Mouse (Mus musculus) heart, embryonic 12.5 days (tissue): ENCODE data around the gene Ebpl. TPM values are rescaled to one million over a fixed set of nuclear protein-coding genes. Genes with fewer than 3 reads are reported as not detected.
"Not testable (repeated sequence)": the region's sequence is repeated elsewhere in the genome, so short reads cannot be mapped to it uniquely, and the experiment has no call there.

Source experiments
- ATAC-seq: fragments of 200-750 bp; cut with Nextera tagmentation; 2 replicates; pipeline ENCODE4 v1.8.0; 2017; ENCODE audit warnings: moderate TSS enrichment, moderate library complexity; ENCODE audit not compliant: insufficient number of reproducible peaks, low FRiP score
- H3K27ac ChIP-seq: fragments of 300-500 bp; sonication (generic); 2 replicates; pipeline ENCODE4 v1.5.1; 2016; ENCODE audit warnings: mild to moderate bottlenecking, moderate library complexity; ENCODE audit not compliant: poor library complexity, severe bottlenecking
- H3K27me3 ChIP-seq: fragments of 300-500 bp; sonication (generic); replicated peaks from 2 replicates; pipeline ENCODE4 v1.6.1; 2016; ENCODE audit warnings: mild to moderate bottlenecking, moderate library complexity
- H3K36me3 ChIP-seq: fragments of 300-500 bp; sonication (generic); 2 replicates; pipeline ENCODE4 v1.6.1; 2016; ENCODE audit warnings: mild to moderate bottlenecking, moderate library complexity
- H3K4me1 ChIP-seq: fragments of 300-500 bp; sonication (generic); replicated peaks from 2 replicates; pipeline ENCODE4 v1.6.1; 2016; ENCODE audit warnings: mild to moderate bottlenecking
- H3K4me2 ChIP-seq: fragments of 300-500 bp; sonication (generic); 2 replicates; pipeline ENCODE4 v1.6.1; 2016; ENCODE audit warnings: mild to moderate bottlenecking, moderate library complexity
- H3K4me3 ChIP-seq: fragments of 300-500 bp; sonication (generic); 2 replicates; pipeline ENCODE4 v1.5.1; 2016; ENCODE audit warnings: mild to moderate bottlenecking
- H3K9ac ChIP-seq: fragments of 300-500 bp; sonication (generic); 2 replicates; pipeline ENCODE4 v1.6.1; 2016; ENCODE audit warnings: mild to moderate bottlenecking, moderate library complexity
- H3K9me3 ChIP-seq: fragments of 300-500 bp; sonication (generic); replicated peaks from 2 replicates; pipeline ENCODE4 v1.6.1; 2016; ENCODE audit warnings: mild to moderate bottlenecking, moderate library complexity
- WGBS: fragments of 180-500 bp; shearing (Covaris S2); methylation state at CpG from one replicate; pipeline ENCODE4 v1.1.7; 2016; 5-methylcytosine and 5-hydroxymethylcytosine counted together
- polyA plus RNA-seq: library from polyadenylated mRNA; unstranded; fragments of >200 nt; fragmentation: Nextera tagmentation; extraction: Ambion mirVana; gene quantifications from 2 replicates; pipeline ENCODE4 v1.2.1, GENCODE M21; 2016

Gene Ebpl
- polyA plus RNA-seq, 1 experiment from 2014 or later = 6.1 TPM

DNA sequence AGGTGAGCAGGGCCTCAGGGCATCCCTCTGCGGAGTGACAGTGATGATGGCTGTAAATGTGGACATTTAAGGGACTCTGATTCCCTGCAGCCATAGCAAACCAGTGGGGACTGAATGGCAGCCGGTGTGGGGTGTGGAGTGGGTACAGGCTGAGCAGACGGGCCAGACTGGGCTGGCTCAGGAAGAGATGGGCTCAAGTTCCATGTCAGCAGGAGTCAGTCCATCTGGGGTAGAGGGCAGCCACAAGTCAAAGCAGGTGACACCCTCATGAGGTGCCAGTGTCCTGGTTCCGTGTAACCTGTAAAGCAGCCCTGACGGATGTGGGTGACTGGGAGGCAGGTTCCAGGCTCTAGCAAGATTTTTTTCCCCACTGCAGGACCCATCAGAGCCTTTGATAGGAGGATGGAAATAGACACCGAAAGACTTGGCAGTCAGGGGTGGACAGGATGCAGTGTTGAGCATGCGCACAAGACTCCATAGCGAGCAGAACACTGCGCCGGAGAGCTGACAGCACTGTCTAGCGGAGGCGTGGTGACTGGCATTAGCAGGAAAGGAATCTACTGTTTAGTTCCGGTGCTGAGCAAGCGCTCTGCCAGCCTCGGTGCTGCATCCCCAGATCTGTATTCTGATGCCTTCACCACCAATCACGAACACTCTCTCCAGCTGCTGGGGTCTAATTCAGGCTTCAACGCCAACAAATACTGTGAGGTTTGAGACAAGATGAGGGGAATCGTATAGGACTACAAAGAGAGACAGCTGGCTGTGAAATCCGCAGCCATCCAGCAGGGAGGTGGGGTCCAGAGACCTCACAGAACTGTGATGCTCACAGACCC is 32.4 kb downstream of the Ebpl start:
- Histone ChIP-seq H3K27me3 (no peaks in the 10 kb centered on the region), H3K4me1 (peaks cover 10% of the 10 kb centered on the region), H3K4me3 (peak overlapping the region; percentile 17), H3K9ac (no peak overlapping the region), H3K9me3 (peaks cover 5% of the 10 kb centered on the region; the same call in 1 of the 2 replicates), H3K36me3 (no peaks in the 10 kb centered on the region), H3K4me2 (peak overlapping the region; percentile 59), H3K27ac (no peak overlapping the region)
- 31% methylated on average over 19 of the region's 19 CpGs for WGBS
- ATAC-seq = peak; percentile 61

DNA sequence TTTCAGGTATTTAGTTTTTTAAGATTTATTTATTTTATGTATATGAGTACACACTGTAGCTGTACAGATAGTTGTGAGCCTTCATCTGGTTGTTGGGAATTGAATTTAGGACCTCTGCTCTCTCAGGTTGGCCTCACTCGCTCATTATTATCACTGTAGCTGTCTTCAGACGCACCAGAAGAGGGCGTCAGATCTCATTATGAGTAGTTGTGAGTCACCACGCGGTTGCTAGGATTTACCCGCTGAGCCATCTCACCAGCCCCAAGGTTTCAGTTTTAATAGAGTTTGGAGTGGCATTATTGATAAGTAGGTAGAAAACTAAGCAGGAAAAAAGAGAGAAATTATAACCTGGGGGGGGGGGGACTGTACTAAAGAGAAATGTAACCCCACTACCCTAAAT is 33.2 kb downstream of the Ebpl start:
- WGBS = 21% methylated on average over 6 of the region's 6 CpGs
- not testable (repeated sequence) for ATAC-seq
- peaks cover 10% of the 10 kb centered on the region for H3K9me3 ChIP-seq

DNA sequence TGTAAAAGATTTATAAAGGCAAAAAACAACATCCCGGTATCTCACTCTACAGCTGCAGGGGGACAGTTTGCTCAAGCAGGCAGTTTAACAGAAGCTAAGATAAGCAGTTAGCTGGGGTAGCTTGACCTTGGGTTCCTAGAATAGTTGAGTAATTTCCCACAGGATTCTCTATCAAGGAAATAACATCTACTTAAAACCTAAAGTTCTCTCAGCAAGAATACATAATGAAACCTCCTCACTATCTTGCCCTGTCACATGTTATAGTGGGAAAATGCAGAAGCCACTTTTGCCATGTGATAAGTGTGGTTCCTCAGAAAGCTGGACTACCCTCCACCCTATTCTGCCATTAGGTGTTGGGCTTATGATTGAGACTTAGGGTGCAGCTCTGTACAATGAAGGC is 37.5 kb downstream of the Ebpl start:
- no peaks in the 10 kb centered on the region for H3K27me3 ChIP-seq
- 0 out of 2 replicates have a peak, but pooled peaks cover 3% of the 10 kb centered on the region for H3K4me1 ChIP-seq
- H3K4me2 ChIP-seq = no peak overlapping the region
- WGBS = 90% methylated on average over 1 of the region's 1 CpGs
- no peaks in the 10 kb centered on the region for H3K36me3 ChIP-seq
- ATAC-seq = no peak
- H3K9ac ChIP-seq = no peak overlapping the region
- peaks cover 10% of the 10 kb centered on the region for H3K9me3 ChIP-seq
- H3K27ac ChIP-seq = no peak overlapping the region
- H3K4me3 ChIP-seq = no peak overlapping the region

More for the DNA sequence above, 33.2 kb downstream of the Ebpl start:
- not testable (repeated sequence) for H3K4me2 ChIP-seq, H3K36me3 ChIP-seq, H3K27me3 ChIP-seq, H3K27ac ChIP-seq, H3K9ac ChIP-seq, H3K4me1 ChIP-seq, H3K4me3 ChIP-seq

DNA sequence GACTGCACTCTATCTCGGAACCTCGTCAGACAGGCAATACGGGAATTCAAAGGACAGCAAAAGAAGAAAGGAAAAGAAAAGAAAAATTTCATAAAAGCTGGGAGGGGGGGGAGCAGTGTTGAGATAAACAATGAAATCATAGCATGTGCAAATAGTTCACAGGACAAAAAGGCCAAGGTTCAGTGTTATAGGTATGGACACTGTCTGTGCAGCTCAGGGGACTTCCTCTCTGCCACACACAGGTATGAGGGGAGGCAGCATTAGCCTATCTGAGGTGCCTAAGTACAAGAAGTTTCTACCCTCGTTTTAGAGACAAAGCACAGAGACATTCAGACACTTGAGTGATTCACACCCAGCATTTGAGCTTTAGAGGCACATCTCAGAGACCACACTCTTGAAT is 39.0 kb downstream of the Ebpl start:
- 74% methylated on average over 4 of the region's 4 CpGs for WGBS

DNA sequence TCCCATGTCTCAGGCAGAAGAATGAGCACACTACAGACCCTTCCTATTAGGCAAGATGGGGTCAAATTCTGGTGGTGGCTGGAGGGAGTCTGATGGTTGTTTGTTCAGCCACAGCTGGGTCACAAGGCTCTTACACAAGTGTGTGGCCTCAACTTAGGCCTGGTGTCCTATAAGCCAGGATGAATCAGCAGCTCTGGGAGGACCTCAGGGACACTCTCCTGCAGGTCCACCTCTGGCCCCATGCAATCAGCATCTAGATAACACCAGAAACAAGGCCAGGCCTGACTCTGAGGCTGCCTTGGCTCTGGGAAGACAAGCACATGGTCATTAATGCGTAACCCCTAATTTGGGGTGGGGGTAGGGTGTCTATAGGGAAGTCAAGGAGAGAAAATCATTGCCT is 39.5 kb downstream of the Ebpl start:
- no peaks in the 10 kb centered on the region for H3K27me3 ChIP-seq
- H3K4me1 ChIP-seq = no peaks in the 10 kb centered on the region
- no peak overlapping the region for H3K4me3 ChIP-seq
- ATAC-seq = no peak
- no peaks in the 10 kb centered on the region for H3K36me3 ChIP-seq
- 87% methylated on average over 1 of the region's 1 CpGs for WGBS
- no peak overlapping the region for H3K4me2 ChIP-seq
- peaks cover 10% of the 10 kb centered on the region for H3K9me3 ChIP-seq
- no peak overlapping the region for H3K9ac ChIP-seq
- no peak overlapping the region for H3K27ac ChIP-seq

More for the DNA sequence above, 39.0 kb downstream of the Ebpl start:
- ATAC-seq = no peak
- H3K9me3 ChIP-seq = peaks cover 10% of the 10 kb centered on the region
- H3K9ac ChIP-seq = no peak overlapping the region
- no peak overlapping the region for H3K4me2 ChIP-seq
- no peaks in the 10 kb centered on the region for H3K4me1 ChIP-seq
- H3K27me3 ChIP-seq = no peaks in the 10 kb centered on the region
- no peak overlapping the region for H3K27ac ChIP-seq
- H3K36me3 ChIP-seq = no peaks in the 10 kb centered on the region
- H3K4me3 ChIP-seq = no peak overlapping the region

DNA sequence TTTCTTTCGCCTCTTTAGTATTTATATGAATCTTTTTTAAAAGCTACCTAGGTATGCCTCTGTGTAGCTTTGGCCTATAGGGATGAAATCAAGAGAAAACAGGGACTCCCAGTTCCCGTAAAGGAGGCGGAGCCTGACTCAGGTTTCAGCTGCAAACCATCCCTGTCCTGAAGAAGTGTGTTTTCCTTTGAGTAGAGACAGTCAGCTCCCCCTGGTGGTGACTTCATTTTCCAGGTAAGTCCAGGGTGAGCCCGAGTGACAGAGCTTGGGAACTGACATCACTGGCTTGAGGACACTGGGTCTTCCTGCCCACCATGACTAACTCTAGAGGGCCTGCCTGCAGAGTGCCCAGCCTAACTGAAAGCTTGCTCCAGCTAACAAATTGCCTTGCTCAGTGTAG is 43.4 kb downstream of the Ebpl start:
- Histone ChIP-seq H3K9ac (no peak overlapping the region), H3K27ac (no peak overlapping the region), H3K4me2 (no peak overlapping the region), H3K4me3 (no peak overlapping the region), H3K4me1 (no peaks in the 10 kb centered on the region), H3K9me3 (no peaks in the 10 kb centered on the region), H3K36me3 (no peaks in the 10 kb centered on the region), H3K27me3 (no peaks in the 10 kb centered on the region)
- no peak; the same call in 1 of the 2 replicates for ATAC-seq
- 34% methylated on average over 4 of the region's 4 CpGs for WGBS

DNA sequence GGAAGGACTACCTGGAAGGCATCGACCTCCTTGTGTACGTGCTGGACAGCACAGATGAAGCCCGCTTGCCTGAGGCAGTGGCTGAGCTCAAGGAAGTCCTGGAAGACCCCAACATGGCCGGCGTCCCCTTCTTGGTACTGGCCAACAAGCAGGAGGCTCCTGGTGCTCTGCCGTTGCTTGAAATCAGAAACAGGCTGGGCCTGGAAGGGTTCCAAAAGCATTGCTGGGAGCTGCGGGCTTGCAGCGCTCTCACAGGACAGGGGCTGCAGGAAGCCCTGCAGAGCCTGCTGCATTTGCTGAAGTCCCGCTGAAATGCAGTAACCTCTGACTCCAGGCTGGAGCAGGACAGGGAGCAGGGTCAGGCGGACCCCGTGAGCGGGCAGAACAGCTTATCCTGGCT is 49.3 kb downstream of the Ebpl start:
- Histone ChIP-seq H3K4me2 (no peak overlapping the region), H3K4me3 (no peak overlapping the region), H3K4me1 (peaks cover 18% of the 10 kb centered on the region), H3K27ac (no peak overlapping the region), H3K36me3 (no peaks in the 10 kb centered on the region), H3K9me3 (no peaks in the 10 kb centered on the region), H3K27me3 (no peaks in the 10 kb centered on the region), H3K9ac (no peak overlapping the region)
- 53% methylated on average over 12 of the region's 12 CpGs for WGBS
- ATAC-seq = no peak

DNA sequence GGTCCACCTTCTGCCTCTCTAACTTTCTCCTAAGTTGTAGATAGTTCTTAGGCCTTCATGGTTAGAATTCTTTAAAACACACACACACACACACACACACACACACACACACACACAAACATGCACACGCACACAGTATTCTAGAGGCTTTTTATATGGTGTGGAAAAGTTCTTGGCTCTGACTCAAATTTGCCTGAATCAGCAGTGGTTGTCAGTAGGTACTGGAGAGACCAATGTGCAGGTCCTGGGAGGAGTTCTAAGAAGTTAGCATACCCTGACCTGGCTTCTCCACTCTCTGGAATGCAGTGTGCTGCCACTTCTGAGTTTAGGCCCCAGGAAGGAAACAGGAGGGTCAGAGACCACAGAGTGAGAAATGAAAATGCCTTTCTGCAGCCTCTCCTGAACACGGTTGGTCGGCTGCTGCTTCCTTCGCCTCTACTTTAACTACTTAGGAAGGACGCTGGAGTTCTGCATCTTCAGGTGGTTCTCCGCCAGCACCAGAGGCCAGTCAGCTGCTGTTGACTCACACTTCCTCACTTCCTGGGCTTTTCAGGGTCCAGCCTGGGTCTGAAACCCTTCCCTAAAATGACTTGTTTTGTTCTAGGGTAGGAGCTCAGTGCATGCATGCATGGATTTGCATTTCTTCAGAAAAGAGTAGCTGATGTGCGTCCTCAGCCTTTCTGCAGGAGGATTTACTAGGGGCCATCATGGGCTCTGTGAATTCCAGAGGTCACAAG is 50.0 kb downstream of the Ebpl start:
- ATAC-seq = no peak
- H3K27ac ChIP-seq = peak overlapping the region; percentile 24; the same call in 1 of the 2 replicates
- H3K9ac ChIP-seq = no peak overlapping the region
- H3K4me3 ChIP-seq = no peak overlapping the region
- no peaks in the 10 kb centered on the region for H3K9me3 ChIP-seq
- no peak overlapping the region for H3K4me2 ChIP-seq
- H3K36me3 ChIP-seq = no peaks in the 10 kb centered on the region
- WGBS = 52% methylated on average over 7 of the region's 7 CpGs
- H3K27me3 ChIP-seq = no peaks in the 10 kb centered on the region
- H3K4me1 ChIP-seq = peaks cover 18% of the 10 kb centered on the region

DNA sequence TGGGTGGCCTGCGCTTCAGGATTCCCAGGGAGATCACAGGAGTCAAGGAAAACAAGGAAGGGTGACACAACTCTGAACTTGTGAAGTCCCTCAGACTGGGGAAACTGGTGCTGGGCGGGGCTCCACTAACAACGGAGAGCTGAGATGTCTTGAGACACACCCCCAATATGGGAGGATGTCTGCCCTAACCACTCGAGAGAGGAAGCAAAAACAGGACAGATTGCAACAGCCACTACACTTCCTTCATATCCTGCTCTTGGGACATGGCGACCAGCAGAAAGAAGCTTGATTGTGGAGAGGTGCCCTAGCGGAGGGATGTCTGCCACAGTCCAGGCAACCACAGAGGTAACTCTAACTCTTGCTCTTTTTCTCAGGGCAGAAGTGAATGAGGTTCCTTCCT is 50.6 kb downstream of the Ebpl start, which contains the start of gene Arl11:
Gene Arl11, plus strand, starts transcription at position 161 of the 400 bp plus-strand sequence.
- Histone ChIP-seq H3K36me3 (no peaks in the 10 kb centered on the region), H3K4me2 (no peak within 1 kb of the TSS), H3K27me3 (no peaks in the 10 kb centered on the region), H3K27ac (peak within 1 kb of the TSS; percentile 24; the same call in 1 of the 2 replicates), H3K9ac (no peak within 1 kb of the TSS), H3K4me1 (peaks cover 18% of the 10 kb centered on the region), H3K9me3 (no peaks in the 10 kb centered on the region), H3K4me3 (no peak within 1 kb of the TSS)
- no peak for ATAC-seq
- WGBS = 54% methylated on average over 6 of the region's 6 CpGs

DNA sequence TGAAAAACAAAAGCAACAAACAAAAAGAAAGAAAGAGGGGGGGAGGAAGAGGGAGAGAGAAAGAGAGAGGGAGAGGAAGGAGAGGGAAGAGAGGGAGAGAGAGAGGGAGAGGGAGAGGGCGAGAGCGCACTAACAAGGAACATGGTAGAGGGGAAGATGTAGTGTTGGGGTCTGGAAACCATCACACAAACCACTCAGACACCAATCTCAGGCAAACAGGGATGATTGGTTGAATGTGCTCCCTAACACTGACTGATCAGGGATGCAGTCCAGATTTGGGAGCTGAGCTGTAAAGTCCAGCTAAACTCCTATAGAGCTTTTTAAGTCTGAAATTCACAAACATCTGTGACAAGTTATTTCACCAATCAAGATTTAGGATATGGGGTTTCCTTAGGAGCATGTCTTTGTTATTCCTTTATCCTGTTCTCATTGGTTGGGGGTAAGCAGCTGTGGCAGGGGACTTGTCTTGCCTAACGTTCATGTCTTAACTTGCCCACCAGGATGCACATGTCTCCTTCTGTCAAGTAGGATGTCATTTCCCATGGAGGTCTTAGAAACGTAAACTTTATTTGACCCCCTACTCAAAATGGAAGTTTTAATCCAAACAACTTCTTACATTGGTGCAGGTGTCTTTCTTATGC is 56.1 kb downstream of the Ebpl start:
- no peak for ATAC-seq

DNA sequence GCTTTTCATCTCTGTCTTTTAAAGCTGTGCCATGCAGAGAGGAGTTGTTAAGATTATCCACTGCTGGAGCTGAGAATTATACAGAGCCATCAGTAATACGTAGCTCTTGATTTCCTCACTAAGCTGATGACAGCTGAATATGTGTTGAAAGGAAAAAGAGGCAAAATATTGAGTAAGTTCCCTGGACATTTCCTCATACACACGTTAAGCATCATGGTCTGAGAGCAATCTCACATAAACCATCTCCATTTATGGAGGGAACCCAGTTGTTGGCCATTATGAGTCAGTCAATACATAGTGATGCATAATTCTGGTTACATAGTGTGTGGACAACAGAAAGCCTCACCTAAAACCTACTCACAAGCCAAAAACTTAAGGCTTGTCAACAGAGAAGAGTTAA is 57.8 kb downstream of the Ebpl start:
- H3K27ac ChIP-seq = no peak overlapping the region
- no peaks in the 10 kb centered on the region for H3K27me3 ChIP-seq
- H3K4me2 ChIP-seq = no peak overlapping the region
- H3K9me3 ChIP-seq = peaks cover 6% of the 10 kb centered on the region; the same call in 1 of the 2 replicates
- no peak overlapping the region for H3K4me3 ChIP-seq
- no peak overlapping the region for H3K9ac ChIP-seq
- H3K36me3 ChIP-seq = no peaks in the 10 kb centered on the region
- H3K4me1 ChIP-seq = no peaks in the 10 kb centered on the region
- WGBS = 46% methylated on average over 2 of the region's 2 CpGs
- ATAC-seq = no peak

More for the DNA sequence above, 56.1 kb downstream of the Ebpl start:
- 74% methylated on average over 4 of the region's 4 CpGs for WGBS
- Histone ChIP-seq H3K9me3 (peaks cover 6% of the 10 kb centered on the region; the same call in 1 of the 2 replicates), H3K9ac (no peak overlapping the region), H3K4me2 (no peak overlapping the region), H3K4me3 (no peak overlapping the region), H3K4me1 (no peaks in the 10 kb centered on the region), H3K27ac (no peak overlapping the region), H3K27me3 (no peaks in the 10 kb centered on the region), H3K36me3 (no peaks in the 10 kb centered on the region)
